Mouse (Mus musculus) lung, postnatal 14 days (tissue): ENCODE measurements around the gene Olfr1513.
"Not testable (repeated sequence)": the region's sequence is repeated elsewhere in the genome, so short reads cannot be mapped to it uniquely, and the experiment has no call there.

ENCODE experiments used
- DNase-seq: peaks from one replicate; pipeline ENCODE4 v3.0.0; 2021

Gene Olfr1513

DNA sequence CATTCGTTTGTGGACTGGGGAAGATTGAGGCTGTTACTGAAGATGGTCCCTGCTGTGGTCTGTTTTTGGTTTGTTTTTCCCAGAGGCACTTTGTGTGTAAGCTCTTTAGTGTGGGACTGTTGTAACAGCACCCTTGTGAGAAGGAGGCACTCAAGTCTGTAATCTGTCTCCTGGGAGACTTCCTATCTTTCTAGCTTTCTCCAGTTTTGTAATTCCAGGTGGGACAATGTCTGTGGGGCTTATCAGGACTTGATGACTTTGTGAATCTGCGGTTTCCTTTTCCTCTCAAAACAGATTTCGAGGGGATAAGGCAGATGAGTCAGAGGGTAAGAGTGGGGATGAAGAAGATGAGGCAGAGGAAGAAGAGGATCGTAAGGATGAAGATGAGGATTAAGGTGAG is at the start of gene Olfr1513:
Olfr1513 (minus strand) TSS at position 101 of the 400 bp plus-strand sequence.
- DNase-seq = no peak

DNA sequence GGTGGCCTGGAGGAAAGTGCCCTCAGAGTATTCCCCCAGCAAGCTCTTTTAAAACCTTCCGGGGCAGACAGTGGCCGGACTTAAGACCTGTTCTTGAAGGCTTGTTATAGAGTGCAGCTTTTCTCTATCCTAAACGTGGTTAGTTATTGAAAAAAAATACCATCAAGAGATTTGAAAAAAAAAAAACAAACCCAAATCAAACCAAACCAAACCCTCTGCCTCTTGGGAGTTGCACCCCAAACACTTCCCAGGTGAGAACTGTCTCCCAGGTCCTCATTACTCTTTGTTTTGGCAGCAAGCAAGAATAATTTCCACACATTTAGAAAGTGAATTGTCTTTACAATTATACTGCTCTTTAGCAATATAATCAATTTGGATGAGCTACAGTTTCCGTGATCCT is 41.1 kb upstream of the Olfr1513 start, which contains the start of gene Olfr1511:
Olfr1511 (minus strand) TSS at position 101 of the 400 bp plus-strand sequence.
- DNase-seq = no peak

DNA sequence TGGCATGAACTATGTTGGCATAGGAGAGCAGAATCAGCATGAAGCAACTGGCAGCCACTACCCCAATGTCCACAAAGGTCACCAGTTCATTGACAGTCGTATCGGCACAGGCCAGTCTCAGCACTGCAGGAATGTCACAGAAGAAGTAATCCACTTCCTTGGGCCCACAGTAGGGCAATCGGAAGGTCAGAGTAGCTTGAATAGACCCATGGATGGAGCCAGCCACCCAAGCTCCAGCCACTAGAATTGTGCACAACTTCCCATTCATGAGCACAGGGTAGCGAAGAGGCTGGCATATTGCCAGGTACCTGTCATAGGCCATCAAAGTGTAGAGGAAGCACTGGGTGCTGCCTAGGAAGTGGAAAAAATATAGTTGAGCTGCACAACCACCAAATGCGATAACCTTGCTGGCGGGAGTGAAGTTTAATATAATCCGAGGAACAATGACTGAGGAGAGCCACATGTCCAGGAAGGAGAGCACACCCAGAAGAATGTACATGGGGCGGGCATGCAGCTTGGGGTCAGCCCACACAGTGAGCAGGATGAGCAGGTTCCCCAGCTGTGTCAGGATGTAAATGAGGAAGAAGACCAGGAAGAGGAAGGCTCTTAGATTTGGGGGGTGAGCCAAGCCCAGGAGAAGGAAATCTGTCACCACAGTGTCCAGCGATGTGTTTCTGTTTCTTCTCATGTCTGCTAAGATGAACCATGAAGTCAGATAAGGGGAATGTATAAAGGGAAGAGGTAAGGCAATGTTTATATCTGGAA is 34.1 kb upstream of the Olfr1513 start:
- DNase-seq = not testable (repeated sequence)

DNA sequence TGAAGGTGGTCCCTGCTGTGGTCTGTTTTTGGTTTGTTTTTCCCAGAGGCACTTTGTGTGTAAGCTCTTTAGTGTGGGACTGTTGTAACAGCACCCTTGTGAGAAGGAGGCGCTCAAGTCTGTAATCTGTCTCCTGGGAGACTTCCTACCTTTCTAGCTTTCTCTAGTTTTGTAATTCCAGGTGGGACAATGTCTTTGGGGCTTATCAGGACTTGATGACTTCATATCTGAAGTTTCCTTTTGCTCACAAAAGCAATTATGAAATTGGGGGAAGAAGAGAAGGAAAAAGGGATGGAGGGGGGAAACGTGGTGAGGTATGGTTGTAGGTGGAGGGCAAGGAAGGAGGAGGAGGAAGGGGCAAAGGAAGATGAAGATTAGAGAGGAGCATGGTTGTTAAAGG is 22.9 kb upstream of the Olfr1513 start, which contains the start of gene Olfr1512:
Olfr1512 (minus strand) TSS at position 101 of the 400 bp plus-strand sequence.
- no peak for DNase-seq

DNA sequence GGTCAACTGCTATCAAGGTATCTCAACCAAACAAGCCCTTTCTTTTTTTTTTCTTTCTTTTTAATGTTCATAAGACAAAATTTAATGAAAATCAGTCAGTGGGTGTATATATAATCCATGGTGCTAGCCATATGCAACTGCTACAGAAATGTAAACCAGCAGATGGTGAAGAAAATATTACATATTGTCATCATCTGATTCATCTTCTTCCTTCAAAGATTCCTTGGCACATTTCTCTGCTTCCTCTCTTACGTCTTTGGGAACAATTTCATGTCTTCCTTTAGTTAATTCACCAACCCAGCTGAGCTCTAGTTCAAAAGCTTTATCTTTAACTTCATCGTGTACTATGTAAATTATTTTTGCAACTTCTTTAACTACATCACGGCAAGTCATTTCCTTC is 12.5 kb upstream of the Olfr1513 start:
- DNase-seq = no peak

DNA sequence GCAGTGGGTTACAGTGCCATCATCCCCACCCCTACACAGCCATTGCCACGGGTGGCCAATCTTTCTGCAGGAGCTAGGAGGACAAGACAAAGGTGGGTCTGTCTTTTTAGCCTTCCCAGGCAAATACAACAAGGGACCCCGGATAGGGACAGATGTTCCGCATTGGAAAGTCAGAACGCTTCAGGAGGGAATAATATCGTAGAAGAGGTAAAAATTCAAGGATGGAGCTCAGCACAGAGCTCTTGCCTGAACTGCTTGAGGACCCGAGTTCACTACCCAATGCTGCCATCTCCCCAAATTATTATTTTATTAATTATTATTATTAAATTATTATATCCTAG is 16.7 kb downstream of the Olfr1513 start:
- DNase-seq = no peak

DNA sequence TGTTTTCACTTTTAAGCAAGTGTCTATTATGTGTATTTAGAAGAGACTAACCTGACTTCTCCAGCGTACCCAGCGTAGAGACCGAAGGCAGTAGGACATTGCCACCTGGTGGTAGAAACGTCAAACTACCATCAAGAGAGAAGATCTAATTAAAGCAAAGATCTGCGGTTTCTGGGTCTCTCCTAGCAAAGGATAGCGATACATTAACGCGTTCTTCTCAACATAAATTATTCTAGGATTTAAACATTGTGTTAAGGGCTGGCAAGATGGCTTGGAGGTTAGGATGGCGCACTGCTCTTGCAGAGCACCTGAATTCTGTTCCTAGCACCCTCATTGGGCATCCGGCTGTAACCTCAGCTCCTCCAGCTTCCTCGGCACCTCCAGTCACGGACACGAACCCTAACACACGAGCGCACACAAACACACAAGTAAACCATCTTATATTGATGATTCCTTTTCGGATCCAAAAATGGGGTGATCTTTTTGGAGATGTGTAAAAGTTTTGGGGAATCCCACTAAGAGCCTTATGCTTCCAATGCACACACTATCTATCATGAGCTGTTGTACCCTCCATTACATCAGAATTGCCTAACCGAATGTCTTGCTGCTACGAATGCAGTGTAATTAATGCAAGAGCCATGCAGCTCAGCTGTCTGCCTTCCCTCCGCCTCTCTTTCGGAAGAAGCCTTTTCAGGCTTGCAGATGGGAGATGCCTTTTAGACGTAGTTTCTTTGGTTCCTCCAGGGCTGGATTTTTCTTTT is 17.3 kb downstream of the Olfr1513 start:
- peak; percentile 76 for DNase-seq

DNA sequence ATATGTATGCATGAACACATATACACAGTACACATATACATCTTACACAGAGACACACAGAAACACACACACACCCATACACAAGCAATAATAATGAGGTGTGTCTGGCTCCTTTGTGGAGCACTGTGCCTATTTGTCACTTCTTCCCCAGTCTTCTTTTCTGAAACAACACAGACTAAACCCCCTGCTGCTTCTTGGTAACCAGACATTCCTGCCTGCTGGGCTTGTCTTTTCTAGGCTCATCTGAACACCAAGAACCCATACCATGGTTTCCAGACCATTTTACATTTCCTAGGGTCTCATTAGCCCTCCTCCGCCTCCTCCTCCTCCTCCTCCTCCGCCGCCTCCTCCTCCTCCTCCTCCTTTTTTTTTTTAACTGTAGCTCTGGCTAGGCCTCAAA is 24.0 kb downstream of the Olfr1513 start:
- DNase-seq = no peak

DNA sequence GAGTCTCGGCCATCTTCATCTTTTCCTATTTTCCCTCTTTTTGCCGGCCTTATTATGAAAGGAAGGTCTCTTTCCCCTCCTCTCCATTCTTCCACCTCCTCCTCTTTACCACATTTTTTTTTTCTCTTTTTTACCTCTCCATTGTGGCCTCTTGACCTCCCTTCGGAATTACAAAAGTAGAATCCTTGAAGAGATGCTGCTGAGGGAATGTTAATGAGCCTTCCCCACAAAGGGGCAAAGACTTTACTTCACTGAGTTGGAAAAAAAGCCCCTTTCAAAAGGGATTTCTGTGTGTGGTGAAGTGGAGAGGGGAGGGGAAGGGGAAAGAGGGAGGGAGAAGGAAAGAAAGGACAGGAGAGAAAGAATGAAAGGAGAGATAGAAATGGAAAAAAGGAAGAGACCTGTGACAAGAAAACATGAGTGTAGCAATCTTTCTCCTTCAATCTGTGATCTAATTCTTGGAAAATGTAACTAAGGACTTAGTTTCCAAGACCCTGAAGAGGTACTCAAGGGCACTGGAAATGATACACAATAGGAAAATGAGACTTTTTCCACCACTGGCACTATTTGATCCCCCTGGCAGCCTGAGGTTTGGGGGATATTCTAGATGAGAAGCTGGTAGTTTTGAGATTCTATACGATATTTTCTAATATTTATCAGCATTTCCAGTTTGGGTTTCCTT is 25.0 kb downstream of the Olfr1513 start:
- no peak for DNase-seq

DNA sequence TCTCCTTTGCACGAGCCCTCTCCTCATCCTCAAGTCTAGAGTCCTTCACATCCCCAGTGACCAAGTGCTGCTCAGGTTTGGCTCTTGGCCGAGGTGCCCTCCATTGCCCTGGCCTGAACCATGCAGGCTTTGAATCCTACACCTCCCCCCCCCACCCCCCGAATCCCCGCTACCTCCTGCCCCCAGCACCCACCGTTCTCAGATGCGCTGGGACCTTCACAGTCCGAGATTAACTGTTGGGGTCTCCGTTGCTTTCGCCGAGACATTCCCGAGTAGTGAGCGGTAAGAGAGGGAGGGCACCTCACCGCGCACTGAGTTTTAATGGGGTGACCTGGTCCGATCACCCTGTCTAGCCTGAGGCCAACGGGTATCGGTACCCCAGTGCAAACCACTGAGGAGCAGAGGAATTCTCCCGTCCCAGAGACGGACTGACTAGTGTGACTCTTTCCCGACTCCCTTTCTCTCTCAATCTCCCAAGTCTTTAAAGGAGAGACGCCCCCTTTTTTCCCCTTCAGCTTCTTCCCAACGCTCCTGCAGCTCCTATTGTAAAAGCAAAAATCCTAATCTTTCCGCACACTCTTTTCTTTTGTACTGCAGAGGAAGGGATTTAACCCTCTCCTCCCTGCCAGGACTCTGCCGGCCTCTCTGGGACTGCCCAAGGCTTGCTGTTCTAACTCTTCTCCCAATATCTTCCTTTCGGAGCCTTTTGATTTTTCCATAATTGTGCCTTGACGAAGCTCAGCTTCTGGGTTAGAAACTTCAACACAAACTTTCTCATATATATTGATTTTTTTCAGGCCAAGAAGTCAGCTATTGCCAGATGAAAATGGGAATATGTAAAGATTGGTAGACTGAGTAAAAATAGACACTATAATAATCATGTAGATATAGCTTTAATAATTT is 28.0 kb downstream of the Olfr1513 start, which contains the start of gene Sall2:
Sall2 (minus strand) TSS at position 853 of the 903 bp plus-strand sequence.
- DNase-seq = no peak

DNA sequence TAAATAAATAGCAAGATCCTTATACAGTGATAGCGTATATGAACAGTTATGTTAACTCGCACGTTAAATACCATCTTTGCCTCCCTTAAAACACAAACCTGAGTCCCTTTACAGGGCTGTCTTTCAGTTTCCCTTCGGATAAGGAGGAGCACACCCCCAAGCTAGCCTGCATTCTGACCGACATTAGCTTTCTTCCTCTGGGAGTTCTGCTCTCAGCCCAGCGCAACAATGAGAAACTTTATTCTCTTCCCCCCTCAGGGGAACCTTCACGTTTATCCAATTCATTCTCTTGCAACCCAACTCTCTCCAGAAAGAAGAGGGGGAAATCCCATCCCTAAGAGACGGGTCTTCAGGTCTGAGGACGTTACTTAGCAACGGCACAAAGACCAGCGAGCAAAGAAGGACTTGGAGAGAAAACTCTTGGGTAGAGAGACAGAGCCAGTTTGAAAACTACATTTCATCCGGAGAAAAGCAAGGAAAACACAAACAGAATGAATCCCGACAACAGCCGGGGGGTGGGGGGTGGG is 28.8 kb downstream of the Olfr1513 start:
- DNase-seq = no peak

DNA sequence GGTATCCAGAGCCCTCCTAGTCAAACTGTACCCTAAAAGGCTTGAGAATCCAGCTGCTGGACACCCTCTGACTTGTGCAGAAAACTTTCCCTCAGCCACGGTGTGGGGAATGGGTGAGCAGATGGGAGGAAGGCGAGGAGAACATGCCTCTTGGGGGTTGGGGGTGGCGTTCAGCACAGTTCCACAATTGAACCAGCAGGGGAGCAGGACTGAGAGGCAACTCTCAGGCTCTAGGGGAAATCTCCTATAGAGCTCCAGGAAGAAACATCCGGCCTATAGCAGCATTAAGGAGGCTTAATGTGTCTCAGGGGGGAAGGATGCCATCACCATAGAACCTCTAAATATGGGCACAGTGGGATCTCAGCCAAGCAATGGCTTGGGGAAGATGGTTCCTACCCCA is 30.3 kb downstream of the Olfr1513 start:
- DNase-seq = no peak

DNA sequence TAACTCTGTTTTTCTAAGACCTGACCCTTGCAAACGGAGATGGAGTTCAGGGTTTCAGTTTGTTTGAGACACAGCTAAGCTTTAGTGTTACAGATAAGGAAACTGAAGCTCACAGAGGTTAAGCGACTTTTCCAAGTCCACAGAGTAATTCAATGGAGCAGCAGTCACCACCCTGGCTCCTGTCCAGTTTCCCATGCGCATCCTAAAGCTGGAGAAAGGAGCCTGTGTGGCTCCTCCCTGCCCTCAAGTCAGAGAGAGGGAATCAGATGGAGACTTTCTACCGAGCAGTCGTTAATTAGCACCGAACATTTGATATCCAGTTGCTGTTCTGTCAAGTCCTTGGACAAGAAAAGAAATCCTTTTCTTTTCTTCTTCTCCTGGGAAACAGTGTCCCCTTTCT is 36.8 kb downstream of the Olfr1513 start:
- DNase-seq = no peak

DNA sequence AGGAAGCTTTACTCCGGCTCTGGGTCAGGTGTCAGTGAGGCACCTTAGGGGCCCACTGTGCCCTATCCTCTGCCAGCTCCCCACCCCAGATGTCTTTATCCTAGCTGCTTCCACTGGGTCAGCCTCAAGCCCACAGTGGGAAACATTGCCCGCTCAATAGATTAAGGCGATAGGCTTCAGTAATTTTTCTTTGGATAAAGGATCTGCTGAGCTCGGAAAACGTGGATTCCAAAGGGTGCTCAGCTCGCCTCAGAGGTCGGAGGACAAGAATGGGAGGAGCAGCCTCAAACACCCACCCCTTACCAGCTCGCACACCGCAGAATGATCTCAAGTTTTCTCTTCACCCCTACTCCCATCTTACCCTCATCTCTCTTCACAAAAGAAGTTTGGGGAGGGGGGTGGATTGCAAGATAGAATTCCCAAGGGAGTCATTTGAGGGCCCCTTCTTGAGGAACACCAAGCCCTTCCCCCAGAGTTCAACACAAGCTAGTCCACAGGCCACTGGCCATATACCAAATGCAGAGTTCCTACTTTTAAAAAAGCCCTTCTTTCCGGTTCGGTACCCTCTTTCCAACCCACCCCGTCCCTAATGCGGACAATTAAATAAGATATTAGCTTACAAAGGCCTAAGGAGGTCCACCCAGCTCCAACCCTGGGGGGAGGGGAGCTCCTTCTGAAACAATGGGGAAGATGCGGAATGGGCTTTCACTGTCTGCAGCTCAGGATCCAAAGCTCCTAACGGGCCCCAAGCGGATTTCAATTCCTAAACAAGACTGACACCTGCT is 39.6 kb downstream of the Olfr1513 start:
- DNase-seq = no peak

DNA sequence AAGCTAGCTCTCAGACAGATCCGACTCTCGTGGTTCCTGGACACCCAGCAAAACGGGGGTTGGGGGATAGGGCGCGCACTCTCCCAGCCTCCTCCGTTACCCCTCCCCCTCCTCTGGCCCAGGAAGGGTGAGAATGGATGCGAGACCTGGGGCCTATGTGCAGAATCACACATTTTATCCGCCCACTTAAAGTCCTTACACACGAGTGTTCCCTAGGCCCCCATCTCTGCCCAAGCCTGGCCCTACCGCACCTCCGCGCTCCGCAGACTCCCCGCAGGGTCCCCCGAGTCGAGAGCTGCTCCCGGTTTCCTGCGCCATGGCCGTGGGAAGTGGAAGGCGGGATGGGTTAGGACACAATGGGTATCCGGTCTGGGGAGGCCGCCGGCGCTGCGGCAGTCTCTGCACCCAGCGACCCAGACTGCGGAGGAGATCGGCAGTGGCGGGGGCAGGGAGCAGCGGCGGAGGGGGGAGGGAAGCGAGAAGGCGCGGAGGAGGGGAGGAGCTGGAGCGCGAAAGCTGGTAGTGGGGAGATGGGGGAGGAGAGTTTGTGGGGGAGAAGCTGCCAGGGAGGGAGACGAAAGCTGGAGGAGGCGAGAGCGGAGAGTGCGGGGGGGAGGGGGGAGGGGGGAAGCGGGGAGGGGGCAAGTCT is 40.3 kb downstream of the Olfr1513 start:
- DNase-seq = peak; percentile 72

DNA sequence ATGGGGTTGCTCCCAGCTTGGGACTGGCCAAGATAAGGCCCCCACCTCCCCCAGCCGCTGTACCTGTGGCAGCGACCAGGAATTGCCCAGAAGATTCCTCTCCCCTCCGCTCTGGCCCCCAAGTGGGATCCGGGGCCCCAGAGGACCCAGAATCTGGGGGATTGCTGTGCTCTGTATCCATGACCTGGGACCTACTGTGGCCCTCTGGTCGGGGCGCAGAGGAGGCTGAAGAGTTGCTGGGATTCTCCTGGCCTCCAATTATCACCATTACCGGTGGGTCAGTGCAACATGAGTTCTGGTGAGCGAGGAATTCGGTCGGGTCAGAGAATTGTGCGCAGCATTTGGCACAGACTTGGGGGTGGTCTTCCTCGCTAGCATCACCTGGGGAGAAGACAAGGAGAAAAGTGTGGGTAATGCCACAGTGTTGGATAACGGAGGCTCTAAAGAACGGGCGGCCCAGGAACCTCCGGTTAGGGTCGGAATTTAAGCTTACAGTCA is 40.9 kb downstream of the Olfr1513 start:
- DNase-seq = no peak

DNA sequence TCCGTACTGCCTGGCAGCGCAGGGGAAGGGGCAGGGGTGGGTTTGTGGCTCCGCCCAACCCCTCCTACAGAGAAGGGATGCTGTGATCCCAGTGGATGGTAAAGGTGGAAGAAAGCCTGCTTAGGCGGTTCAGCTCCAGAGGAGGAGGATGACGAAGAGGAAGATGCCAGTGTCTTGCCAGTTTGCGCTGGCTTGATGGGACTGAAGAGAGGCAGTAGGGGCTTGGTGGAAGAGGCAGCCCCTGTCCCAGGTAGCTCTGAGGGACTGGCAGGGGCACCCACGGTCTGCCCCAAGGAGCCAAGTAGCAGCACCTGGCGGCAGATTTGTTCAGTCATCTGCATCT is 41.4 kb downstream of the Olfr1513 start:
- no peak for DNase-seq

DNA sequence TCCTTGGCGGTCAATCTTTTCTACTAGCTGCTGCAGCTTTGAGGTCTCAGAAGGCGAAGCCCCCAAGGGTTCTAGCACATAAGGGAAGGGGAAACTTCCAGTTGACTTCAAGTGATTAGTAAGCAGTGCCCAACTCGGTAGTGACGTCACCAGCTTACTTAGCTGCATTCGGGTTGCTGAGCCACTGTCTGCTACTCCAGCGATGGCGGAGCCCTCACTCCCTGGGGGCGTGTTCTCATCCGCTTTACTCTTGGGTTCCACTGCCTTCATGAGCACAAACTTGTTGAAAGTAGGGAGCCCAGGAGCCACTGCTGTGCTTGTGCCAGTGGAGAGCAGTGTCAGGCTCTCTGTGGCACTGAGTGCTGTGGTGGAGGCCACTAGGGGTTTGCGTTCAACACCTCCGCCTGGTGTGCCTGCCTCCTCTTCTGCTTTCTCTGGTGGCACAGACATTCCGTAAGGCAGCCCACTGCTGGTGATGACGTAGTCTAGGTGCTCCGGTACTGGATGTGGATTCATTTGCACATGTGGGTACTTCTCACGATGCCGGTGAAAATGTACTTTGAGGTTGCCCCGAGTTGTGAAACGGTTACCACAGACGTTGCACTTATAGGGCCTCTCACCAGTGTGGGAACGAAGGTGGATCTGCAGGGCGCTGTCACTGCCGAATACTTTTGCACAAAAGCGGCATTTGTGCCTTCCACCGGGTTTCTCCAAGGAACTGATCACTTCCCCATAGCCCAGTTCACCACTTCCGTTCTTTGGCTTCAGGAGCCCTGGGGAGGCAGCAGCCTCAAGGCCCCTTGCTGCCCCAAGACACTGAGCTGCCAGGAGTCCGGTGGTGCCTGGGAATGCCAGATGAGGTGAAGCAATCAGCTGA is 42.0 kb downstream of the Olfr1513 start:
- DNase-seq = no peak

DNA sequence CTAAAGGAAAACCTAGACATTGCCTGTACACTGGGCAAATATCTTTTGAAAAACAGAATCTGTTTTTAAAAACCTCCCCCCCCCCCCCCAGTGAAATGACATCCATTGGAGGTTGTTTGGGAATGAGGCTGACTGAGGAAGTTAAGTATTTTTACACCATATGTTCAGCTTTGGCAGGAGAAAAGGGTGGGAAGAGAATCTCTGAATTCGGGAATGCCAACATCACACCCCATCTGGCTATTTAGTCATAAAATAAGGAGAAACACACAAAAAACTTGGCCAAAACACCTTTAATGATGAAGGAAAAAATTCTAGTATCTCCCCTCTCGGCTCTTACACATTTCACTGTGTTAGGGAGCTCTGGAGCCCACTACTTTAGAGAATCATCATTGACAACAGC is 45.3 kb downstream of the Olfr1513 start:
- DNase-seq = no peak

DNA sequence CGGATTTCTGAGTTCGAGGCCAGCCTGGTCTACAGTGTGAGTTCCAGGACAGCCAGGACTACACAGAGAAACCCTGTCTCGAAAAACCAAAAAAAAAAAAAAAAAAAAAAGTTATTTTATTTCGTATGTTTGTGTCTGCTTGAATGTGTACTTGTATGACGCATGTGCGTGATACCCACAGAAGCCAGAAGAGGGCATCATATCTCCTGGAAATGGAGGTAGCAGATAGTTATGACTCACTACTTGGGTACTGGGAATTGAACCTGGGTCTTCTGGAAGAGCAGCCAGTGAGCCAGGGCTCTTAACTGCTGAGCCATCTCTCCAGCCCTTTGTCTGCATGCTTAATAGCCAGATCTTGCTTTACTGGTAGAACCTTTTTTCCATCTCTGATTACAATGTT is 45.9 kb downstream of the Olfr1513 start:
- DNase-seq = not testable (repeated sequence)
